Comparison of ENCODE assay signal across 13 mouse cellular contexts in genomic region chr9:121823991-121824390, GRCm38 (mm10). TPM values are rescaled to one million over a fixed set of nuclear protein-coding genes. Genes with fewer than 3 reads are reported as not detected.
A peak's percentile ranks its signal among the peaks of the same experiment; 100 is the strongest.
DNase-seq lines count a peak whose midpoint lies in the region; ATAC-seq and TF ChIP-seq lines count a peak whose summit lies in the region.
"Had no signal": no experiment of that assay in that cellular context is flagged by ENCODE, and none has a peak within 500 bp of the region (broad histone marks: within the 10 kb centered on the region; RNA-seq: fewer than 3 reads in every experiment).

No protein-coding gene starts in this region.

- H3K27me3 ChIP-seq in kidney, embryonic 16.5 days (ENCODE audit: insufficient read depth, low read length): no peaks in the 10 kb centered on the region
- H3K27me3 ChIP-seq in hindbrain, postnatal 0 days (ENCODE audit: insufficient read depth, low read length): no peaks in the 10 kb centered on the region
- H3K27me3 ChIP-seq: limb, embryonic 13.5 days; lung, embryonic 15.5 days had no signal

- no peak overlapping the region for H3K27ac ChIP-seq in kidney, embryonic 16.5 days (ENCODE audit: low read length)
- H3K27ac ChIP-seq in hindbrain, postnatal 0 days: peak overlapping the region; percentile 80; the same call in 1 of the 2 replicates
- H3K27ac ChIP-seq: limb, embryonic 13.5 days; lung, embryonic 15.5 days had no signal

- H3K9me3 ChIP-seq in kidney, embryonic 16.5 days (ENCODE audit: low read length): no peaks in the 10 kb centered on the region
- no peaks in the 10 kb centered on the region for H3K9me3 ChIP-seq in hindbrain, postnatal 0 days (ENCODE audit: low read length)
- H3K9me3 ChIP-seq: limb, embryonic 13.5 days; lung, embryonic 15.5 days had no signal

- DNase-seq in kidney, adult 9 months: peak; percentile 31
- peak; percentile 88 for DNase-seq in brain, embryonic 14.5 days (ENCODE audit: low read depth)
- DNase-seq in cerebellum, adult 9-10 months: peak; percentile 64
- DNase-seq in hindbrain, postnatal 0 days (ENCODE audit: low spot score): peak; percentile 81
- DNase-seq in embryo, embryonic 11 days: no peak
- DNase-seq in right cerebral cortex, postnatal 25 days: no peak
- DNase-seq: adrenal gland, postnatal 36 days; thymus, postnatal 36 days had no signal

- 89% methylated on average over 7 of the region's 7 CpGs for WGBS in kidney, embryonic 16.5 days
- WGBS in hindbrain, postnatal 0 days: 43% methylated on average over 7 of the region's 7 CpGs

- no peak for TF ChIP-seq POLR2A in brain, embryonic 14.5 days (IDR thresholded peaks at IDR 0.05; ENCODE audit: borderline replicate concordance, extremely low read depth, insufficient read depth, insufficient read length, poor library complexity, severe bottlenecking)

- no peak overlapping the region for H3K4me2 ChIP-seq in kidney, embryonic 16.5 days (replicated peaks; ENCODE audit: low read depth, low read length)
- no peak overlapping the region for H3K4me2 ChIP-seq in hindbrain, postnatal 0 days (ENCODE audit: low read depth, low read length)
- H3K4me2 ChIP-seq: limb, embryonic 13.5 days; lung, embryonic 15.5 days had no signal

- ATAC-seq in kidney, embryonic 16.5 days (ENCODE audit: low FRiP score, low TSS enrichment): no peak
- peak; percentile 65 for ATAC-seq in hindbrain, postnatal 0 days

- H3K9ac ChIP-seq in kidney, embryonic 16.5 days (replicated peaks; ENCODE audit: low read length): no peak overlapping the region
- H3K9ac ChIP-seq in hindbrain, postnatal 0 days (replicated peaks; ENCODE audit: low read length): no peak overlapping the region
- H3K9ac ChIP-seq: limb, embryonic 13.5 days; lung, embryonic 15.5 days had no signal

- H3K4me3 ChIP-seq in kidney, embryonic 16.5 days (ENCODE audit: low read length): no peak overlapping the region
- no peak overlapping the region for H3K4me3 ChIP-seq in hindbrain, postnatal 0 days (ENCODE audit: low read length)
- H3K4me3 ChIP-seq: limb, embryonic 13.5 days; lung, embryonic 15.5 days had no signal

- no peaks in the 10 kb centered on the region for H3K4me1 ChIP-seq in kidney, embryonic 16.5 days (ENCODE audit: insufficient read depth, low read length)
- H3K4me1 ChIP-seq in hindbrain, postnatal 0 days (ENCODE audit: insufficient read depth, low read length): peaks cover 23% of the 10 kb centered on the region; the same call in 1 of the 2 replicates

- H3K36me3 ChIP-seq in kidney, embryonic 16.5 days (ENCODE audit: insufficient read depth, low read length): no peaks in the 10 kb centered on the region
- H3K36me3 ChIP-seq in hindbrain, postnatal 0 days (ENCODE audit: insufficient read depth, low read length): no peaks in the 10 kb centered on the region
- H3K36me3 ChIP-seq: limb, embryonic 13.5 days; lung, embryonic 15.5 days had no signal

- no peak for TF ChIP-seq CTCF in brain, embryonic 14.5 days (IDR thresholded peaks at IDR 0.05; ENCODE audit: borderline replicate concordance, extremely low read depth, insufficient read depth, insufficient read length)
- TF ChIP-seq CTCF in hindbrain, postnatal 0 days (IDR thresholded peaks at IDR 0.05; ENCODE audit: low read depth): no peak

RNA-seq across cellular contexts. Expression of gene Ccdc13, which starts 15.3 kb away (rescaled TPM):
- 0.58 and 0.71 TPM in 2 replicates for polyA plus RNA-seq in kidney, embryonic 16.5 days (2015; fragmentation: Nextera tagmentation; extraction: Ambion mirVana)
- polyA plus RNA-seq in brain, embryonic 14.5 days (2012; rRNA removed): 2.7 and 2.9 TPM in 2 replicates
- 3.7 and 5.6 TPM in 2 replicates for total RNA-seq in hindbrain, postnatal 0 days (2014; rRNA removed)
- 3.3 and 4.0 TPM in 2 replicates for polyA plus RNA-seq in hindbrain, postnatal 0 days (2015; fragmentation: Nextera tagmentation; extraction: Ambion mirVana)
- total RNA-seq: granulocyte monocyte progenitor cell, adult 5-6 weeks; heart, postnatal 25 days had no signal

RNA-seq across cellular contexts. Expression of gene Hhatl, which starts 31.7 kb away (rescaled TPM):
- 0.50 and 0.56 TPM in 2 replicates for polyA plus RNA-seq in kidney, embryonic 16.5 days (2015; fragmentation: Nextera tagmentation; extraction: Ambion mirVana)
- 0.40 and 0.49 TPM in 2 replicates for polyA plus RNA-seq in brain, embryonic 14.5 days (2012; rRNA removed)
- 1.2 and 1.8 TPM in 2 replicates for total RNA-seq in hindbrain, postnatal 0 days (2014; rRNA removed)
- polyA plus RNA-seq in hindbrain, postnatal 0 days (2015; fragmentation: Nextera tagmentation; extraction: Ambion mirVana): 0.78 and 0.85 TPM in 2 replicates
- total RNA-seq: adrenal gland, postnatal 36 days; granulocyte monocyte progenitor cell, adult 5-6 weeks had no signal

RNA-seq across cellular contexts. Expression of gene Higd1a, which starts 34.2 kb away (rescaled TPM):
- 120 and 142 TPM in 2 replicates for polyA plus RNA-seq in kidney, embryonic 16.5 days (2015; fragmentation: Nextera tagmentation; extraction: Ambion mirVana)
- polyA plus RNA-seq in brain, embryonic 14.5 days (2012; rRNA removed): 42.6 and 43.8 TPM in 2 replicates
- total RNA-seq in hindbrain, postnatal 0 days (2014; rRNA removed): 27.2 and 36.9 TPM in 2 replicates
- polyA plus RNA-seq in hindbrain, postnatal 0 days (2015; fragmentation: Nextera tagmentation; extraction: Ambion mirVana): 191 and 197 TPM in 2 replicates

RNA-seq across cellular contexts. Expression of gene Klhl40, which starts 46.6 kb away (rescaled TPM):
- 0.72 and 0.99 TPM in 2 replicates for polyA plus RNA-seq in kidney, embryonic 16.5 days (2015; fragmentation: Nextera tagmentation; extraction: Ambion mirVana)
- polyA plus RNA-seq in brain, embryonic 14.5 days (2012; rRNA removed): 0.55 and 0.72 TPM in 2 replicates
- 2.1 and 4.1 TPM in 2 replicates for total RNA-seq in hindbrain, postnatal 0 days (2014; rRNA removed)
- polyA plus RNA-seq in hindbrain, postnatal 0 days (2015; fragmentation: Nextera tagmentation; extraction: Ambion mirVana): 2.3 and 2.4 TPM in 2 replicates

Comparison
In these comparisons a context has a peak if more than half of its experiments do, and no peak if none do; other contexts are left out.
1. DNase-seq: peak in kidney, adult 9 months (single experiment), brain, embryonic 14.5 days (single experiment), cerebellum, adult 9-10 months (single experiment) and hindbrain, postnatal 0 days (single experiment); none in embryo, embryonic 11 days (single experiment) and right cerebral cortex, postnatal 25 days (single experiment).